Mouse (Mus musculus) heart, embryonic 14.5 days (tissue): ENCODE measurements around the gene Slc35e3. TPM values are rescaled to one million over a fixed set of nuclear protein-coding genes. Genes with fewer than 3 reads are reported as not detected.

Experiments used
- ATAC-seq: fragments of 200-750 bp; cut with Nextera tagmentation; 2 replicates; pipeline ENCODE4 v1.8.0; 2017; ENCODE audit warnings: low read depth, moderate TSS enrichment; ENCODE audit not compliant: insufficient number of reproducible peaks, insufficient read depth, low FRiP score
- H3K27ac ChIP-seq, 2 experiments: fragments of 200-500 bp in 1 of 2; fragments of 300-500 bp in 1 of 2; sonication (generic) in 1 of 2; replicated peaks in 1 of 2; 2 replicates each; pipeline ENCODE4 v1.5.1; 2012 to 2014; ENCODE audit warnings: low read depth in 2 of 2, low read length in 2 of 2, control low read depth in 1 of 2, mild to moderate bottlenecking in 1 of 2, mixed read lengths in 1 of 2; ENCODE audit not compliant: control insufficient read depth in 1 of 2, insufficient read depth in 1 of 2
- H3K27me3 ChIP-seq: fragments of 300-500 bp; sonication (generic); 2 replicates; pipeline ENCODE4 v1.6.1; 2014; ENCODE audit warnings: mild to moderate bottlenecking, low read length, control low read depth; ENCODE audit not compliant: control insufficient read depth, insufficient read depth
- H3K36me3 ChIP-seq: fragments of 300-500 bp; sonication (generic); 2 replicates; pipeline ENCODE4 v1.6.1; 2014; ENCODE audit warnings: mild to moderate bottlenecking, control low read depth, low read length, mixed read lengths; ENCODE audit not compliant: control insufficient read depth, insufficient read depth
- H3K4me1 ChIP-seq, 2 experiments: fragments of 200-500 bp in 1 of 2; fragments of 300-500 bp in 1 of 2; sonication (generic) in 1 of 2; 2 replicates each; pipeline ENCODE4 v1.6.1; 2012 to 2014; ENCODE audit warnings: low read length in 2 of 2, control low read depth in 1 of 2, mixed read lengths in 1 of 2; ENCODE audit not compliant: control insufficient read depth in 2 of 2, insufficient read depth in 2 of 2
- H3K4me2 ChIP-seq: fragments of 300-500 bp; sonication (generic); 2 replicates; pipeline ENCODE4 v1.6.1; 2014; ENCODE audit warnings: mild to moderate bottlenecking, low read length
- H3K4me3 ChIP-seq, 2 experiments: fragments of 200-500 bp in 1 of 2; fragments of 300-500 bp in 1 of 2; sonication (generic) in 1 of 2; 2 replicates each; pipeline ENCODE4 v1.5.1; 2012 to 2014; ENCODE audit warnings: low read length in 2 of 2, mild to moderate bottlenecking in 2 of 2, control low read depth in 1 of 2, low read depth in 1 of 2, moderate library complexity in 1 of 2; ENCODE audit not compliant: control insufficient read depth in 1 of 2, insufficient read depth in 1 of 2
- H3K9ac ChIP-seq: fragments of 300-500 bp; sonication (generic); 2 replicates; pipeline ENCODE4 v1.6.1; 2014; ENCODE audit warnings: mild to moderate bottlenecking, low read length
- H3K9me3 ChIP-seq: fragments of 300-500 bp; sonication (generic); 2 replicates; pipeline ENCODE4 v1.6.1; 2016; ENCODE audit warnings: low read length, control low read depth; ENCODE audit not compliant: control insufficient read depth
- WGBS: fragments of 180-500 bp; shearing (Covaris S2); extraction: QIAGEN DNeasy Blood & Tissue Kit; methylation state at CpG from one replicate; pipeline ENCODE4 v1.1.7; 2014; 5-methylcytosine and 5-hydroxymethylcytosine counted together
- polyA plus RNA-seq: library from polyadenylated mRNA; unstranded; fragments of >200 nt; fragmentation: Nextera tagmentation; extraction: Ambion mirVana; gene quantifications from 2 replicates; pipeline ENCODE4 v1.2.1, GENCODE M21; 2014

Gene Slc35e3
- polyA plus RNA-seq, 1 experiment from 2014 or later, result 7.7 TPM

DNA sequence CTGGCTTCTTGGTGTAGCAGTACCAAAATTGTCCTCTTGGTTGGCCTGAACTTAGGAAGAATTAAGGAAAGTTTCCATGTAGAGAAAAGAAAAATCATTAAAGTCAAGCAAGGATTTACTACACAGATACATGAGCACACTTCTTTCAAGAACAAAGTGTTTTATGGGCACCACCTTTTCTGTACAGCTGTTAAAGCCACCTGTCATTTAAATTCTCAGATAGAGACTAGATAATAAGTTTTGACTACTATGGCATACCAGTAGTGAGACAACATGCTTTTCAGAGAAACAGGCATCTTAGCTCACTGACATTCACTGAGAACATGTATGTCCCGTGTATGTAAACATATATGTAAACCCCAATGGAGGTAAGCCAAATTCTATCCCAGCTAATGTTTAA is 43.8 kb upstream of the Slc35e3 start:
- H3K27me3 ChIP-seq, result no peaks in the 10 kb centered on the region
- peaks cover 3 to 14% of the 10 kb centered on the region in 2 experiments for H3K4me1 ChIP-seq
- H3K4me2 ChIP-seq, result no peak overlapping the region
- no peak overlapping the region for H3K4me3 ChIP-seq
- no peaks in the 10 kb centered on the region for H3K9me3 ChIP-seq
- H3K9ac ChIP-seq, result no peak overlapping the region
- no peak for ATAC-seq
- WGBS, result 84% methylated on average over 1 of the region's 1 CpGs
- H3K36me3 ChIP-seq, result peaks cover 38% of the 10 kb centered on the region
- H3K27ac ChIP-seq, result no peak overlapping the region

DNA sequence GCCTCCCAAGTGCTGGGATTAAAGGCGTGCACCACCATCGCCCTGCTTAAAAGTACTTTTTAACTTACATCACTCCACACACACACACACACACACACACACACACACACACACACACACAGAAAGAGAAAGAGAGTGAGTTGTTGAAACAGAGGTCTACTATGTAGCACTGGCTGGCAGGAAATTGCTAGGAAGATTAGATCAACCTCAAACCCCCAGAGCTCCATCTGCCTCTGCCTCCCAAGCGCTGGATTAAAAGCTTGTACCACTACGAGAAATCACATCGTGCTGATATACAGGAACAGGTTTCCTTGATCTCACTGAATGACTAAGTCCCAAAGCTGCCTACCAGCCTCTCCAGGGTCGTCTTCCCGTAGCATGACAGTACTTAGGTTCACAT is 38.5 kb upstream of the Slc35e3 start:
- H3K36me3 ChIP-seq, result peaks cover 88% of the 10 kb centered on the region

DNA sequence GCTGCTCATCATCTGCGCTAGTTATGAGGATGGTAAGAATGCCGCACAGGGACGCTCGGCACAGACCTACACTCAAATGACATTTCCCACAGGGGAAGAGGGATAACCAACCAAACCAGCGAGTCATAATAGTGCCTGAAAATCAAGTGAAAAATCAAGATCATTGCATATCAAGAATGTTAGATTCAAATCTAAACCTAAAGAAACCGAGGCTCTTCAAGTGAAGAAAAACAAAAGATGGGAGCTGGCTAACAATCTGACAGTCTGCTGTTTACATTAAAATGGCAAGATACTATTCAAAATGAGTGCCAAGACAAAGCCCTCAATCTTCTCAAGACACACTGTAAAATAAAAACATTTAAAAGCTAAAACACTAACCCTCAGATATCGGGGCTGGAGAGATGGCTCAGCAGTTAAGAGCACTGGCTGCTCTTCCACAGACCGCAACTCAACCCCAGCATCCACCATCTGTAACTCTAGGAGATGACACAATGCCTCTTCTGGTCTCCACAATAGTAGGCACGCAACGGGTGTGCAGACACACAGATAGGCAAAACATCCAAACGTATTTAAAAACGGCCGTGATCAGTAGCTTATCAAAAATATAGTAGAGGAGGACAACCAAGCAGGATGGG is 37.7 kb upstream of the Slc35e3 start:
- Histone ChIP-seq H3K4me3 (no peak overlapping the region), H3K36me3 (peaks cover 93% of the 10 kb centered on the region), H3K9ac (no peak overlapping the region), H3K4me2 (no peak overlapping the region), H3K27me3 (no peaks in the 10 kb centered on the region), H3K4me1 (no peaks in the 10 kb centered on the region), H3K9me3 (no peaks in the 10 kb centered on the region), H3K27ac (no peak overlapping the region)
- WGBS, result 94% methylated on average over 13 of the region's 13 CpGs
- no peak for ATAC-seq

More for the DNA sequence above, 38.5 kb upstream of the Slc35e3 start:
- H3K4me3 ChIP-seq, result no peak overlapping the region
- WGBS, result 87% methylated on average over 7 of the region's 7 CpGs
- H3K4me2 ChIP-seq, result no peak overlapping the region
- no peak overlapping the region for H3K9ac ChIP-seq
- H3K27me3 ChIP-seq, result no peaks in the 10 kb centered on the region
- no peaks in the 10 kb centered on the region for H3K4me1 ChIP-seq
- H3K9me3 ChIP-seq, result no peaks in the 10 kb centered on the region
- H3K27ac ChIP-seq, result no peak overlapping the region
- no peak for ATAC-seq

DNA sequence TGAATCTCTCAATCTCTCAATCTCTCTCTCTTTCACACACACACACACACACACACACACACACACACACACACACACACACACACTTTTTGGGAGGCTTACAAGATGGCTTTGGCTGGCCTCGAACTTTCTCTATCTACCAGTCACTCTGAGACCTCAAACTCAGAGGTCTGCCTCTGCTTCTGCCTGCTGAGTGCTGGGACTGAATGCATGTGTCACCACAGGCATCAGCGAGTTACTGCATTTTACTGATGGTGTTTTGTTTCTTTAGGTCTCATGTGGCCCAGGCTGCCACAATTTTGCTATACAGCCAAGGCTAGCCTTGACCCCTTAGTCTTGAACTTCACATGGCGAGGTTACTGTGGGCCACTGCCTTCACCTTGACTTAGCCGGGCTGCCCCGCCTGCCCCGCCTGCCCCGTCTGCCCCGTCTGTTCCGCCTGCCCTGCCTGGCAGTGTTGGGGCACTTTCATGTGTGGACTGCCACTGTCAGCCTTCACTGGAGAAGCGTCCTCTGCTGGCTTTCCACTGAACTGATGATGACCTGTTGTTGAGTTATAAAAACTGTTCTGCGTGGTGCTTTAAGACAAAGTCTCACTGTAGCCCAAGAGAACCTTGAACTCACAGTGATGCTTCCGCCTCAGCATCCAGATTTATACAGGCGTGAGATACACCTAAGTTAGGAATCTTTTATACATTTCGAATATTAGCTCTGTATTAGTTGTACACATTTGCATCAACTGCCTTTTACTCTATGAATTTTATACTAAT is 36.5 kb upstream of the Slc35e3 start:
- Histone ChIP-seq H3K27me3 (no peaks in the 10 kb centered on the region), H3K4me2 (no peak overlapping the region), H3K27ac (no peak overlapping the region), H3K4me3 (no peak overlapping the region), H3K9me3 (no peaks in the 10 kb centered on the region), H3K4me1 (no peaks in the 10 kb centered on the region), H3K36me3 (peaks cover 99% of the 10 kb centered on the region), H3K9ac (no peak overlapping the region)
- WGBS, result 92% methylated on average over 14 of the region's 14 CpGs
- no peak for ATAC-seq

DNA sequence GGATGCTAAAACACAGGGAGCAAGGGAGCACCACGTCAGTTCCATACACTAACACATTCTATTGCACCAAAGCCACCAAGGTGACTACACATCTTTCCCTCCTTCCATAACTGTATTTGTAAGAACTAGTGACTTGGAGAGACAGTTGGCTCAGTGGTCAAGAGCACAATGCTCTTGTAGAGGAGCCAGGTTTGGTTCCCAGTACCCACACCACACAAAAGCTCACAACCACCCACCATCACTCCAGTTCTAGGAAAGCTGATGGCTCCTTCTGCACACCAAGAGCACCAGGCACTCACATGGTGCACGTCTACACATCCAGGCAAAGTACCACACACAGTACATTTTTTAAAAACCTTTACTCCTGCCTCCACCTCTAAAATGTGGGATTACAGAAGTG is 35.9 kb upstream of the Slc35e3 start:
- Histone ChIP-seq H3K27ac (no peak overlapping the region), H3K4me2 (no peak overlapping the region), H3K4me1 (no peaks in the 10 kb centered on the region), H3K36me3 (peaks cover 97% of the 10 kb centered on the region), H3K4me3 (no peak overlapping the region), H3K9me3 (no peaks in the 10 kb centered on the region), H3K27me3 (no peaks in the 10 kb centered on the region), H3K9ac (no peak overlapping the region)
- 87% methylated on average over 2 of the region's 2 CpGs for WGBS
- ATAC-seq, result no peak

DNA sequence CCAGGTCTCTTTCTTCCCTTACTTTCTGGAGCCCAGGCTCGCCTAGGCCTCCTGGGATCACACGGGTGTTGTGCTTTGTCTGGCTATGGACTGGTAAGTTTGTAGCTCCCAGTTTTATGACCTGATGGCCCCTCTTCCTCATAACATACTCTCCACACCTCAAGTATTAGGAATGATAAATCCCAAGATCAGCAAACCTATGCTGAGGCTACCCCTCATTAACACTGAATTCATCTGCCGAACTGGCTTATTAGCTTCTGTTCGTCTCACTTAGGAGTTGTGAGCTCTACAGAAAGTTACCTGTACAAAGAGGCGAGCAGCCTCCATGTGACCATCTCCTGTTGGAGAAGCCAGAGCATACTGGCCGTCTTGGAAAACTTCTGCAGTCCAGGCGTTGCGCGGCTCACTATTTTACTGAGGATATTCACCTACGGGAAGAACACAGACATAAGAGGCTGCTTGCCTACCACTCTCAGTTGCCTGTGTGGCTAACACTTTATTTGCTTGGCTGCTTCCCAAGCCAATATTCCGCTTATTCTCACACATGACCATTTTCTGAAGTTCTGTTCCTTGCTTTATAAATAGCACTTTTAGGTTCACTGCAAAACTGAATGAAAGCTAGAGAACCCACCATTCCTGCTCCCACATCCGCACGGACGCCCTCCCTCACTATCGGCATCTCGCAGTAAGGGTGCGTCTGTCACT is 35.0 kb upstream of the Slc35e3 start:
- ATAC-seq, result no peak
- WGBS, result 94% methylated on average over 17 of the region's 17 CpGs
- no peak overlapping the region for H3K4me2 ChIP-seq
- H3K27me3 ChIP-seq, result no peaks in the 10 kb centered on the region
- peaks cover 97% of the 10 kb centered on the region for H3K36me3 ChIP-seq
- no peaks in the 10 kb centered on the region for H3K9me3 ChIP-seq
- H3K4me3 ChIP-seq, result no peak overlapping the region
- no peaks in the 10 kb centered on the region for H3K4me1 ChIP-seq
- no peak overlapping the region for H3K9ac ChIP-seq
- no peak overlapping the region for H3K27ac ChIP-seq

DNA sequence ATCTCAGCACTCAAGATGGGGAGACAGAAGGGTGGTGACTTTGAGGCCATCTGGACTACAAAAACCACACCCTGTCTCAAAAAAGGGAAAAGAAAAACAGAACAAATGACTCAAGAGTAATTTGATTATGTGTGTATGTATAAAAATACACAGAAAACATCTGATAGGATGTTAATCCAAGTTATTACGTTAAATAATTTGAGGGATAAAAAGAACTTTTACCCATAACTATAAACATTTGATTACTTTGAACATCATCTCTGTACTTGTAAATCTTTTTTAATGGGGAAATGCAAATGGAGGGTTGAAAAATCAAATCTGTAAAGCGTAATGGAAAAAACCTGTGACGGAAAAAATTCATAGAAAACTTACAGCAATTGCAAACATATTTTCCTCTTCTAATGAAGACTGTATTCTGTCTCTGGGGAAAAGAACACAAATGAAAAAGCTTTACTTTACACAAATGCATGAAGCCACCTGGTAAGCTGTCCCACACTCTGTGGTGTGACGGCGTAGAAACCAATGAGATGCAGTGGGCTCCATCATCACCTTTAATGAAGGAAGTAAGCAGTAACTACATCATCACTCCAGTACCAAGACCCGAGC is 34.2 kb upstream of the Slc35e3 start:
- no peak for ATAC-seq
- WGBS, result 91% methylated on average over 6 of the region's 6 CpGs
- Histone ChIP-seq H3K36me3 (peaks cover 97% of the 10 kb centered on the region), H3K4me3 (no peak overlapping the region), H3K4me2 (no peak overlapping the region), H3K27me3 (no peaks in the 10 kb centered on the region), H3K9me3 (no peaks in the 10 kb centered on the region), H3K4me1 (no peaks in the 10 kb centered on the region), H3K27ac (no peak overlapping the region), H3K9ac (no peak overlapping the region)
